Mouse (Mus musculus): Measurements from ENCODE around the gene Dnmt3a. TPM values are rescaled to one million over a fixed set of nuclear protein-coding genes. Genes with fewer than 3 reads are reported as not detected.
A peak's percentile ranks its signal among the peaks of the same experiment; 100 is the strongest.

Dnmt3a gene
- total and polyA plus RNA-seq, 3 experiments, result 15.5 to 61.5 (median 23.4) TPM

DNA sequence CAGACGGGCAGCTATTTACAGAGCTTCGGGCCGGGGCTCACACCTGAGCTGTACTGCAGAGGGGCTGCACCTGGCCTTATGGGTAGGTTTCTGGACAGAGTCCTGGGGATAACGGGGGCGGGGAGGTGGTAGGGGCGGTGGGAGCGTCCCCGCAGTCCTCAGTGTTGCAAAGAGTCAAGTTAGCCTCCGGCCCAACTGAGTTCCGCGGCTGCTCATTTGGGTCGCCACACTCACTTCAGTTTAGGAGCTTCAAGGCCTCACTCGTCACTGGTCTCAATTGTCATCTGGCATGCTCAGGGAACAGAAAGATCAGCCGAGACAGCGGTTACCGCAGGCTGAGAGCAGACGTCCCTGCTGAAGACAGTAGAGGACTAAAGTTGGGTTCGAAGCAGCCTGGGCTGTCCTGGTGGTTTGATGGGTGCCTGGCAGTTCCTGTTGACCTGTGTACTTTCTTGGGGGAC, 86.0 kb downstream of the Dnmt3a start:
- dilution Hi-C loops (cut with MboI; ENCODE audit: extremely low pct_ligation_motif_present, extremely low pct_unique_long_range_greater_than_20kb, low sequenced_read_pairs), result no loop called here
- DNase-seq (ENCODE audit: extremely low read depth), result no peak
- H3K4me3 ChIP-seq (replicated peaks in 1 of 3; ENCODE audit: low read depth in 2 of 3, low read length in 2 of 3, poor library complexity in 1 of 3), result no peak overlapping the region
- H3K9me3 ChIP-seq (replicated peaks; ENCODE audit: low read length), result no peaks in the 10 kb centered on the region
- H3K9ac ChIP-seq (ENCODE audit: insufficient read depth, low read depth), result 0 out of 2 replicates have a peak overlapping the region, but pooled peaks have one; percentile 48
- in situ Hi-C loops (cut with MboI; ENCODE audit: low pct_ligation_motif_present, low pct_unique_long_range_greater_than_20kb, low sequenced_read_pairs), result no loop called here
- no peak overlapping the region for H3K27ac ChIP-seq (ENCODE audit: insufficient read depth, low read depth)
- TF ChIP-seq ZKSCAN1 (IDR thresholded peaks at IDR 0.05; ENCODE audit: borderline replicate concordance, low read depth, low read length), result no peak
- peak overlapping the region; percentile 81; the same call in 1 of the 2 replicates for H3K4me2 ChIP-seq (ENCODE audit: insufficient read depth, low read depth, poor library complexity, severe bottlenecking)
- H3K27me3 ChIP-seq (replicated peaks), result no peaks in the 10 kb centered on the region
- peaks cover 29 to 88% of the 10 kb centered on the region in 2 experiments for H3K36me3 ChIP-seq (replicated peaks in 1 of 2; ENCODE audit: control insufficient read depth in 1 of 2, insufficient read depth in 1 of 2, low read length in 1 of 2)
- peaks cover 11 to 43% of the 10 kb centered on the region in 2 experiments for H3K4me1 ChIP-seq (ENCODE audit: control insufficient read depth in 1 of 2, insufficient read depth in 2 of 2)
- no peaks in the 10 kb centered on the region for H3K79me2 ChIP-seq (replicated peaks; ENCODE audit: control insufficient read depth, extremely low read depth, insufficient read depth, poor library complexity, severe bottlenecking)

GRCm38 (mm10) chr12:3892240-3893059, 86.6 kb downstream of the Dnmt3a start:
- in situ Hi-C loops (cut with MboI; ENCODE audit: low pct_ligation_motif_present, low pct_unique_long_range_greater_than_20kb, low sequenced_read_pairs), result no loop called here
- no peak overlapping the region for H3K27ac ChIP-seq (ENCODE audit: insufficient read depth, low read depth)
- no peak overlapping the region for H3K4me2 ChIP-seq (ENCODE audit: insufficient read depth, low read depth, poor library complexity, severe bottlenecking)
- H3K27me3 ChIP-seq (replicated peaks), result no peaks in the 10 kb centered on the region
- H3K36me3 ChIP-seq (replicated peaks in 1 of 2; ENCODE audit: control insufficient read depth in 1 of 2, insufficient read depth in 1 of 2, low read length in 1 of 2), result peaks cover 35 to 88% of the 10 kb centered on the region in 2 experiments
- dilution Hi-C loops (cut with MboI; ENCODE audit: extremely low pct_ligation_motif_present, extremely low pct_unique_long_range_greater_than_20kb, low sequenced_read_pairs), result no loop called here
- no peak for DNase-seq (ENCODE audit: extremely low read depth)
- no peak overlapping the region for H3K9ac ChIP-seq (ENCODE audit: insufficient read depth, low read depth)
- H3K4me1 ChIP-seq (ENCODE audit: control insufficient read depth in 1 of 2, insufficient read depth in 2 of 2), result peaks cover 11 to 38% of the 10 kb centered on the region in 2 experiments
- no peaks in the 10 kb centered on the region for H3K9me3 ChIP-seq (replicated peaks; ENCODE audit: low read length)
- no peaks in the 10 kb centered on the region for H3K79me2 ChIP-seq (replicated peaks; ENCODE audit: control insufficient read depth, extremely low read depth, insufficient read depth, poor library complexity, severe bottlenecking)
- TF ChIP-seq PAX5 (IDR thresholded peaks at IDR 0.05; ENCODE audit: low read length), result no peak
- TF ChIP-seq EP300 (IDR thresholded peaks at IDR 0.05; ENCODE audit: low read length), result no peak
- no peak for TF ChIP-seq ZKSCAN1 (IDR thresholded peaks at IDR 0.05; ENCODE audit: borderline replicate concordance, low read depth, low read length)
- no peak for TF ChIP-seq POLR2A (IDR thresholded peaks at IDR 0.05; ENCODE audit: low read depth, low read length)
- no peak for TF ChIP-seq ETS1 (conservative IDR thresholded peaks at IDR 0.05; ENCODE audit: low read depth, low read length)
- TF ChIP-seq MXI1 (IDR thresholded peaks at IDR 0.05; ENCODE audit: low read depth, low read length), result no peak
- no peak for TF ChIP-seq TBP (conservative IDR thresholded peaks at IDR 0.05; ENCODE audit: low read depth, low read length)
- no peak for TF ChIP-seq POLR2AphosphoS2 (IDR thresholded peaks at IDR 0.05; ENCODE audit: low read depth, low read length)
- no peak for TF ChIP-seq ZNF384 (IDR thresholded peaks at IDR 0.05; ENCODE audit: low read depth, low read length)
- no peak for TF ChIP-seq GABPA (IDR thresholded peaks at IDR 0.05; ENCODE audit: insufficient replicate concordance, low read depth, low read length)
- no peak overlapping the region for H3K4me3 ChIP-seq (replicated peaks in 1 of 3; ENCODE audit: low read depth in 2 of 3, low read length in 2 of 3, poor library complexity in 1 of 3)

DNA sequence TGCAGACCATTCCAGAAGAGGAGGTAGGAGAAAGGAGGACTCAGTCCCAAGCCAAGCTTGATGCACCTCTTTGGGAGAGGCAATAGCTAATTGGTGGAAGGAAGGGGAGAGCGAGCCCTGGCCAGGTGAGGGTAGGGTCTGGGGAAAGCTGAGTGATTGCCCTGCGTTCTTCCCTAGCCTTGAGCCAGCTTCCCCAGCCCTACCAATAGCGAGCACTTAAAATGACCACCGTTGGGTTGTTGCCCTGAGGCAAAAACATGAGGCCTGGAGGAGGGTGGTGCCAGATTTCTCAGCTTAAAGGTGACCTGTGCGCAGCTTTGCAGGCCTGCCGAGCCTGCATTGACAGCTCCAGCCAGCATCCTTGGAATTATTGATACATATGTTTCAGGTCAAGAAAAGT, 87.5 kb downstream of the Dnmt3a start:
- Histone ChIP-seq H3K4me1 (ENCODE audit: control insufficient read depth in 1 of 2, insufficient read depth in 2 of 2) (peaks cover 11 to 33% of the 10 kb centered on the region in 2 experiments), H3K79me2 (replicated peaks; ENCODE audit: control insufficient read depth, extremely low read depth, insufficient read depth, poor library complexity, severe bottlenecking) (no peaks in the 10 kb centered on the region), H3K36me3 (replicated peaks in 1 of 2; ENCODE audit: control insufficient read depth in 1 of 2, insufficient read depth in 1 of 2, low read length in 1 of 2) (peaks cover 37 to 87% of the 10 kb centered on the region in 2 experiments), H3K9ac (ENCODE audit: insufficient read depth, low read depth) (no peak overlapping the region), H3K9me3 (replicated peaks; ENCODE audit: low read length) (no peaks in the 10 kb centered on the region), H3K4me2 (ENCODE audit: insufficient read depth, low read depth, poor library complexity, severe bottlenecking) (no peak overlapping the region), H3K4me3 (replicated peaks in 1 of 3; ENCODE audit: low read depth in 2 of 3, low read length in 2 of 3, poor library complexity in 1 of 3) (no peak overlapping the region), H3K27me3 (replicated peaks) (no peaks in the 10 kb centered on the region), H3K27ac (ENCODE audit: insufficient read depth, low read depth) (no peak overlapping the region)
- no peak for TF ChIP-seq ZMIZ1 (IDR thresholded peaks at IDR 0.05; ENCODE audit: low read depth, low read length)
- no peak for TF ChIP-seq RCOR1 (conservative IDR thresholded peaks at IDR 0.05; ENCODE audit: low read depth, low read length)
- TF ChIP-seq POLR2A (IDR thresholded peaks at IDR 0.05; ENCODE audit: low read depth, low read length), result no peak
- TF ChIP-seq JUND (conservative IDR thresholded peaks at IDR 0.05; ENCODE audit: low read depth, low read length), result no peak
- no peak for TF ChIP-seq HCFC1 (IDR thresholded peaks at IDR 0.05; ENCODE audit: low read depth, low read length)
- TF ChIP-seq JUN (IDR thresholded peaks at IDR 0.05; ENCODE audit: insufficient read depth, low read depth, low read length), result no peak
- TF ChIP-seq SIN3A (IDR thresholded peaks at IDR 0.05; ENCODE audit: low read length), result no peak
- no peak for TF ChIP-seq USF2 (conservative IDR thresholded peaks at IDR 0.05; ENCODE audit: low read depth, low read length)
- no peak for TF ChIP-seq TBP (conservative IDR thresholded peaks at IDR 0.05; ENCODE audit: low read depth, low read length)
- no peak for TF ChIP-seq E2F4 (IDR thresholded peaks at IDR 0.05; ENCODE audit: insufficient replicate concordance, low read depth, low read length)
- no peak for TF ChIP-seq ZC3H11A (IDR thresholded peaks at IDR 0.05; ENCODE audit: low read depth, low read length)
- no peak for TF ChIP-seq TCF12 (IDR thresholded peaks at IDR 0.05; ENCODE audit: low read depth, low read length)
- in situ Hi-C loops (cut with MboI; ENCODE audit: low pct_ligation_motif_present, low pct_unique_long_range_greater_than_20kb, low sequenced_read_pairs), result no loop called here
- no peak for DNase-seq (ENCODE audit: extremely low read depth)
- dilution Hi-C loops (cut with MboI; ENCODE audit: extremely low pct_ligation_motif_present, extremely low pct_unique_long_range_greater_than_20kb, low sequenced_read_pairs), result no loop called here

Data from CH12.LX (cell line).